Mouse (Mus musculus) myocyte (in vitro differentiated cells): ENCODE measurements around the gene Dvl1. TPM values are rescaled to one million over a fixed set of nuclear protein-coding genes. Genes with fewer than 3 reads are reported as not detected.

Experiments used
- H3K27me3 ChIP-seq: one replicate; pipeline ENCODE4 v1.6.1; 2011; ENCODE audit not compliant: control insufficient read depth, insufficient read depth, insufficient read length
- H3K36me3 ChIP-seq: one replicate; pipeline ENCODE4 v1.6.1; 2011; ENCODE audit not compliant: control insufficient read depth, insufficient read depth
- H3K4me2 ChIP-seq: one replicate; pipeline ENCODE4 v1.6.1; 2011; ENCODE audit warnings: low read depth, control low read depth
- H3K4me3 ChIP-seq: one replicate; pipeline ENCODE4 v1.5.1; 2011; ENCODE audit warnings: mild to moderate bottlenecking, control low read depth, moderate library complexity
- H3K79me2 ChIP-seq: one replicate; pipeline ENCODE4 v1.6.1; 2011; ENCODE audit not compliant: control insufficient read depth, insufficient read depth
- H3ac ChIP-seq: one replicate; pipeline ENCODE4 v1.6.1; 2011; ENCODE audit not compliant: control insufficient read depth, insufficient read length
- CEBPB ChIP-seq: IDR thresholded peaks from 2 replicates; pipeline ENCODE4 v1.6.1; 2011; ENCODE audit warnings: mild to moderate bottlenecking, moderate library complexity; ENCODE audit not compliant: poor library complexity, insufficient read depth, severe bottlenecking
- E2F4 ChIP-seq: IDR thresholded peaks from one replicate; pipeline ENCODE4 v1.6.1; 2011; ENCODE audit warnings: mild to moderate bottlenecking, control low read depth, moderate library complexity; ENCODE audit not compliant: insufficient read depth
- MAX ChIP-seq: IDR thresholded peaks from one replicate; pipeline ENCODE4 v1.6.1; 2011; ENCODE audit warnings: low read depth, mild to moderate bottlenecking, control low read depth
- MYOD1 ChIP-seq, 3 experiments: IDR thresholded peaks; one replicate each; pipeline ENCODE4 v1.6.1; 2011; ENCODE audit warnings: control low read depth in 2 of 3, low read depth in 2 of 3, mild to moderate bottlenecking in 2 of 3, moderate library complexity in 1 of 3; ENCODE audit not compliant: insufficient read length in 2 of 3, control insufficient read depth in 1 of 3
- MYOG ChIP-seq, 3 experiments: IDR thresholded peaks; one replicate each; pipeline ENCODE4 v1.6.1; 2011; ENCODE audit warnings: control low read depth in 2 of 3, low read depth in 2 of 3, mild to moderate bottlenecking in 2 of 3; ENCODE audit not compliant: insufficient read length in 2 of 3, control insufficient read depth in 1 of 3, insufficient read depth in 1 of 3
- POLR2A ChIP-seq: IDR thresholded peaks from one replicate; pipeline ENCODE4 v1.6.1; 2011; ENCODE audit warnings: low read depth, mild to moderate bottlenecking, control low read depth, moderate library complexity; ENCODE audit not compliant: insufficient read length
- POLR2AphosphoS2 ChIP-seq: IDR thresholded peaks from one replicate; pipeline ENCODE4 v1.6.1; 2011; ENCODE audit warnings: low read depth, control low read depth; ENCODE audit not compliant: insufficient read length
- REST ChIP-seq: IDR thresholded peaks from one replicate; pipeline ENCODE4 v1.6.1; 2011; ENCODE audit warnings: mild to moderate bottlenecking, control low read depth, moderate library complexity; ENCODE audit not compliant: insufficient read depth, insufficient read length
- SRF ChIP-seq: IDR thresholded peaks from one replicate; pipeline ENCODE4 v1.6.1; 2011; ENCODE audit warnings: low read depth; ENCODE audit not compliant: control insufficient read depth, insufficient read length
- TCF12 ChIP-seq: IDR thresholded peaks from one replicate; pipeline ENCODE4 v1.6.1; 2011; ENCODE audit warnings: mild to moderate bottlenecking, control low read depth; ENCODE audit not compliant: poor library complexity, insufficient read depth, severe bottlenecking
- TCF3 ChIP-seq: IDR thresholded peaks from one replicate; pipeline ENCODE4 v1.6.1; 2011; ENCODE audit warnings: low read depth, control low read depth; ENCODE audit not compliant: insufficient read length
- USF1 ChIP-seq: IDR thresholded peaks from one replicate; pipeline ENCODE4 v1.6.1; 2011; ENCODE audit warnings: low read depth, mild to moderate bottlenecking, control low read depth, moderate library complexity
- polyA plus RNA-seq: library from polyadenylated mRNA; unstranded; fragments of >200 nt; fragmentation: generic; extraction: Trizol; gene quantifications from one replicate; pipeline ENCODE4 v1.2.1, GENCODE M21; 2012; ENCODE audit warnings: missing spikeins

The Dvl1 gene
- polyA plus RNA-seq, 1 experiment = 98.4 TPM

DNA sequence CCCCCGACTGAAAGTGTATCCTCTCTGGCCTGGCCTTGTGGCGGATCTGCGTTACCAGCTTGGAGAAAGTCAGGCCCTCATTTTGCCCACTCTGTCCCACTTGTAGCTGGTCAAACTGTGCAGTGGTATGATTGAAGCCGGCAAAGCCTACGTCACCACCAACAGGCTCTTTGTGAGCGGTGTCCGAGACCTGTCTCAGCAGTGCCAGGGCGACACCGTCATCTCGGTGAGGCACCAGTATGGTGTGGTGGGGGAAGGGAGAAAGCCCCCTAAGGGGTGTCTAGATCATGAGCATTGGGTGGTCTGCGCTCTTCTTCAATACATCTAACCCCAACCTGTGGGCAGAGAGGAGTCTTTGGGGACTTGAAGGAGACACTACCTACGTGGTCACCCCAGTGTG, 49.3 kb downstream of the Dvl1 start:
- Histone ChIP-seq H3K27me3 (no peaks in the 10 kb centered on the region), H3K36me3 (no peaks in the 10 kb centered on the region), H3K4me3 (no peak overlapping the region), H3ac (no peak overlapping the region), H3K4me2 (no peak overlapping the region), H3K79me2 (peaks cover 35% of the 10 kb centered on the region)
- TF ChIP-seq TCF12 = no peak

- no peaks in the 10 kb centered on the region for H3K36me3 ChIP-seq
- no peak overlapping the region for H3K4me2 ChIP-seq
- no peaks in the 10 kb centered on the region for H3K27me3 ChIP-seq
- H3K79me2 ChIP-seq = peaks cover 26% of the 10 kb centered on the region
- H3ac ChIP-seq = no peak overlapping the region
- H3K4me3 ChIP-seq = no peak overlapping the region
- TF ChIP-seq MYOD1 (IDR thresholded peaks at IDR 0.05; ENCODE audit: control insufficient read depth in 1 of 3, insufficient read length in 2 of 3, low read depth in 2 of 3) = no peak
- no peak for TF ChIP-seq REST
- TF ChIP-seq E2F4 = no peak
- TF ChIP-seq POLR2AphosphoS2 = no peak
- no peak for TF ChIP-seq MYOG (IDR thresholded peaks at IDR 0.05; ENCODE audit: control insufficient read depth in 1 of 3, insufficient read depth in 1 of 3, insufficient read length in 2 of 3, low read depth in 2 of 3)
- no peak for TF ChIP-seq MAX
- no peak for TF ChIP-seq CEBPB
- no peak for TF ChIP-seq TCF3
- no peak for TF ChIP-seq SRF
- no peak for TF ChIP-seq POLR2A
- TF ChIP-seq TCF12 = no peak
- no peak for TF ChIP-seq USF1
Measured at GRCm38 (mm10) chr4:155898318-155898717, 51.1 kb downstream of the Dvl1 start.

DNA sequence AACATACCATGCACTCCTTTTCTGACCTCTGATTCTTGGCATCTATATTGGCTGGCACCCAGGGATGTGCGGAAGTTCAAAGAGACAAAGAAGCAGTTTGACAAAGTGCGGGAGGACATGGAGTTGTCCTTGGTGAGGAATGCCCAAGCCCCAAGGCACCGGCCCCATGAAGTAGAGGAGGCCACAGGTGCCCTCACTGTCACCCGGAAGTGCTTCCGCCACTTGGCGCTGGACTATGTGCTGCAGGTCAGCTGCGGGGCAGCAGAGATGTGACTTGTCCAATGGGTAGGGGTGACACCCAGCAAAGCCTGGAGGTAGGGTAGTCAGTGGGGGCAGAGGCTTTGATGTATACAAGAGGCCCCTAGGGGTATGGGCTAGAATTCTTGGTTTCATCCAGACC, 52.2 kb downstream of the Dvl1 start:
- Histone ChIP-seq H3K79me2 (peaks cover 18% of the 10 kb centered on the region), H3K27me3 (no peaks in the 10 kb centered on the region), H3K4me3 (no peak overlapping the region), H3K36me3 (no peaks in the 10 kb centered on the region), H3K4me2 (no peak overlapping the region), H3ac (no peak overlapping the region)
- no peak for TF ChIP-seq E2F4

- Histone ChIP-seq H3K4me2 (no peak overlapping the region), H3K4me3 (no peak overlapping the region), H3K36me3 (no peaks in the 10 kb centered on the region), H3K27me3 (no peaks in the 10 kb centered on the region), H3ac (no peak overlapping the region), H3K79me2 (peaks cover 4% of the 10 kb centered on the region)
- TF ChIP-seq SRF = no peak
- TF ChIP-seq MAX = no peak
- no peak for TF ChIP-seq USF1
- TF ChIP-seq POLR2AphosphoS2 = no peak
- no peak for TF ChIP-seq MYOG (IDR thresholded peaks at IDR 0.05; ENCODE audit: control insufficient read depth in 1 of 3, insufficient read depth in 1 of 3, insufficient read length in 2 of 3, low read depth in 2 of 3)
- no peak for TF ChIP-seq POLR2A
- no peak for TF ChIP-seq TCF3
- TF ChIP-seq REST = no peak
- TF ChIP-seq MYOD1 (IDR thresholded peaks at IDR 0.05; ENCODE audit: control insufficient read depth in 1 of 3, insufficient read length in 2 of 3, low read depth in 2 of 3) = no peak
- TF ChIP-seq TCF12 = no peak
- TF ChIP-seq CEBPB = no peak
- no peak for TF ChIP-seq E2F4
Measured at GRCm38 (mm10) chr4:155901205-155901604, 54.0 kb downstream of the Dvl1 start.

- Histone ChIP-seq H3K27me3 (no peaks in the 10 kb centered on the region), H3K36me3 (no peaks in the 10 kb centered on the region)
Measured at GRCm38 (mm10) chr4:155903246-155903645, 56.0 kb downstream of the Dvl1 start.

More at GRCm38 (mm10) chr4:155903246-155903645, 56.0 kb downstream of the Dvl1 start:
- no peak for TF ChIP-seq E2F4
- TF ChIP-seq TCF3 = no peak
- TF ChIP-seq SRF = no peak
- TF ChIP-seq USF1 = no peak
- TF ChIP-seq POLR2AphosphoS2 = no peak
- no peak for TF ChIP-seq TCF12
- no peak for TF ChIP-seq MYOD1 (IDR thresholded peaks at IDR 0.05; ENCODE audit: control insufficient read depth in 1 of 3, insufficient read length in 2 of 3, low read depth in 2 of 3)
- no peak for TF ChIP-seq CEBPB
- TF ChIP-seq MYOG (IDR thresholded peaks at IDR 0.05; ENCODE audit: control insufficient read depth in 1 of 3, insufficient read depth in 1 of 3, insufficient read length in 2 of 3, low read depth in 2 of 3) = no peak
- TF ChIP-seq REST = no peak
- no peak for TF ChIP-seq MAX
- no peak for TF ChIP-seq POLR2A
- Histone ChIP-seq H3K4me3 (no peak overlapping the region), H3K4me2 (no peak overlapping the region), H3ac (no peak overlapping the region), H3K79me2 (no peaks in the 10 kb centered on the region)
